Mouse (Mus musculus) erythroblast, embryonic 14.5 days (primary cell): ENCODE measurements around the gene Tk2. TPM values are rescaled to one million over a fixed set of nuclear protein-coding genes. Genes with fewer than 3 reads are reported as not detected.

ENCODE experiments used
- H3K27me3 ChIP-seq: 2 replicates; pipeline ENCODE4 v1.6.1; 2012; ENCODE audit warnings: inconsistent platforms; ENCODE audit not compliant: control insufficient read depth
- H3K36me3 ChIP-seq: 2 replicates; pipeline ENCODE4 v1.6.1; 2012; ENCODE audit warnings: mild to moderate bottlenecking, inconsistent platforms; ENCODE audit not compliant: control insufficient read depth
- H3K4me1 ChIP-seq: 2 replicates; pipeline ENCODE4 v1.6.1; 2012; ENCODE audit warnings: inconsistent platforms; ENCODE audit not compliant: control insufficient read depth
- H3K4me3 ChIP-seq: replicated peaks from 2 replicates; pipeline ENCODE3; 2012; ENCODE audit warnings: moderate library complexity, mild to moderate bottlenecking, inconsistent platforms
- H3K9me3 ChIP-seq: 2 replicates; pipeline ENCODE4 v1.6.1; 2012; ENCODE audit warnings: low read length, inconsistent platforms, mixed read lengths; ENCODE audit not compliant: control insufficient read depth
- GATA1 ChIP-seq: IDR thresholded peaks from 2 replicates; pipeline ENCODE4 v1.6.1; 2012; ENCODE audit warnings: low read length, inconsistent platforms, mixed read lengths
- TAL1 ChIP-seq: IDR thresholded peaks from 3 replicates; pipeline ENCODE4 v1.6.1; 2012; ENCODE audit warnings: low read length, inconsistent platforms, mixed read lengths
- polyA plus RNA-seq: library from polyadenylated mRNA; stranded (reverse); fragments of >175 nt; gene quantifications from 2 replicates; pipeline ENCODE4 v1.2.3, GENCODE M21; 2012

Tk2 gene
- polyA plus RNA-seq, 1 experiment = 0.23 TPM

DNA sequence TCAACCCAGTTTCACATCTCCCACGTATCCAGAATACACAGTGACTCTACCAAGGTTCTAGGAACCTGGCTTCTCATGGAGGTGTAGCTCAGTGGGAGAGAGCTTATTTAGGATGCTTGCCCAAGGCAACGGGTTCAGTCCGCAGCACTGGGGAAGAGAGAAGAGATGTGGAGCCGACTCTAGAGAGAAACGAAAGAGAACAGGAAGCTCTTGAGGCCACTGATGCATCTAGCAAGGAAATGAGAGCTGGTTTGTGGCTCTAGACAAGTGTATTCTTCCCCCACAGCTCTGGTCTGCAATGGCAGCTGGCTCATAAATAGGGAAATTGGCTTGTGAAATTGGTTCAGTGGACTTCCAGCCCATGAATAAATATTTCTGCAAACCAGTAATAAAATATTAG, 48.6 kb downstream of the Tk2 start:
- H3K9me3 ChIP-seq = no peaks in the 10 kb centered on the region
- H3K36me3 ChIP-seq = no peaks in the 10 kb centered on the region
- H3K27me3 ChIP-seq = no peaks in the 10 kb centered on the region
- TF ChIP-seq GATA1 (no peak), TAL1 (no peak)
- H3K4me1 ChIP-seq = no peaks in the 10 kb centered on the region
- no peak overlapping the region for H3K4me3 ChIP-seq

DNA sequence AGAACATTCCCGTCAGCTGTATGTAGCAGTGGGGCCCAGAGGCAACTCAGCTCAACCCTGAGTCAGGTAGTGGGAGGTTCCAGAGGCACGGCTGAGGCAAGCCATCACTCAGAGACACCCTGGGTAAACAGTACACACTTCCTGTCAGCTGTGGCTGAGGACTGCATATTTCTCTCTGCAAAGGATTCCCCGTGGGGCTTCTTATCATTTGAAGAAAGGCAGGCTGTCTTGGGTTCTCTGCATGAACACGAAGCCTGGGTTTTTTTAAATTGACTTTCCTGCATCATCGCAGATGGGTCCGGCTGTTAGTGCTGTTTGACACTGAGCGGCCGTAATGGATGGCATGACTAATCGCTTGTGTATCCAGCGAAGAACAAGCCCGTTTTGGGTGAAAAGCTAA, 56.9 kb downstream of the Tk2 start:
- H3K9me3 ChIP-seq = no peaks in the 10 kb centered on the region
- H3K27me3 ChIP-seq = no peaks in the 10 kb centered on the region; the same call in 1 of the 2 replicates
- no peak for TF ChIP-seq TAL1
- TF ChIP-seq GATA1 = no peak
- no peak overlapping the region for H3K4me3 ChIP-seq
- H3K36me3 ChIP-seq = no peaks in the 10 kb centered on the region
- no peaks in the 10 kb centered on the region for H3K4me1 ChIP-seq

DNA sequence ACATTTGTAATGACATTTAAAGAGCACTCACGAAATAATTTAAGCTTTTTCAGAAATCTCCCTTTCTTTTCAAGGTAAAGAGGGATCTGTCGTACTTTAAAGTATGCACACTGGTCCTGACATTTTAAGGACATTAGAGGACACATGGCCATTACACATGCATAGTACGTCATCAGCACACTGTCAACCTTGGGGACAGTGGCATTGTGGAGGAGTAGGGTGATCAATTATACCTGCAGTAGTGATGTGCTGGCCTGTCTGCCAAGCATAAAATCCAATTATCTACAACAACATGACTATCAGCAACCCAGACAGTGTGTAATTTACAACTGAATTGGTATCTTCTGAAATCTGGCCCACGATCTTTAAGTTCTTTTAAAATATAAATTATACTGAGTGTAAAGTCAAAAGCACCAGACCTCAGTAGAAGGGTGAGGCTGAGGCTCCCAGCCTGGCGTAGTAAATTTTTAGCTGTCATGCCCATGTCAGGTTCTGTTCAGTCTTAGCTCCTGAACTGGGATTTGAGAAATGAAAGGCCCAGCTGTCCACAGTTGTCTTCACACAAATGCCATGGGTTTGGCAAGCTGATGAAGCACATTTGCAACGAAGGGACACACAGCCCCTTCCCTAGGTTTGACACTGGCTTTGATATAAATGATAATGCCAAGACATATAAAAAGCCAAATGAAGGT, 57.4 kb downstream of the Tk2 start:
- H3K4me1 ChIP-seq = no peaks in the 10 kb centered on the region

DNA sequence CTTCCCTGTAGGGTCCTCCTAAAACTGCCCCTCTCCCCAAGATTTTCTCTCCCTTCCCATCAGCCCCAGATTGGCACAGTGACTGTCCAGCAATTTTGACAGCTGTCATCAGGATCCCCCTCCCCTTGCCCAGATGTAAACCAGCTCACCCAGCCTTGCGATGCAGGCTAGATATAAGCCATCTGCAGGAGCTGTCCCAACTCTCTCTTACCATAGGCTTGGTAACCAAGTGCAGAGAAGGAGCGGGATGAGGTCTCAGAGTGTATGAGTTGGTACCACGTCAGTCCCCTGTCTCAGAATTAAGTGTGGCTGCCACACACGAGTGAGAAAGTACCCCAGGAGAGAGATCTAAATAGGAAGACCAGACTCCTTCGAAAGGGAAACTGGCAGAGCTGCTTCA, 59.9 kb downstream of the Tk2 start:
- H3K36me3 ChIP-seq = no peaks in the 10 kb centered on the region
- H3K4me1 ChIP-seq = no peaks in the 10 kb centered on the region
- no peaks in the 10 kb centered on the region for H3K9me3 ChIP-seq
- no peak overlapping the region for H3K4me3 ChIP-seq
- H3K27me3 ChIP-seq = no peaks in the 10 kb centered on the region; the same call in 1 of the 2 replicates
- no peak for TF ChIP-seq TAL1
- TF ChIP-seq GATA1 = no peak

More for the DNA sequence above, 57.4 kb downstream of the Tk2 start:
- no peak overlapping the region for H3K4me3 ChIP-seq
- H3K9me3 ChIP-seq = no peaks in the 10 kb centered on the region
- no peak for TF ChIP-seq TAL1
- TF ChIP-seq GATA1 = no peak
- no peaks in the 10 kb centered on the region for H3K36me3 ChIP-seq
- H3K27me3 ChIP-seq = no peaks in the 10 kb centered on the region; the same call in 1 of the 2 replicates

DNA sequence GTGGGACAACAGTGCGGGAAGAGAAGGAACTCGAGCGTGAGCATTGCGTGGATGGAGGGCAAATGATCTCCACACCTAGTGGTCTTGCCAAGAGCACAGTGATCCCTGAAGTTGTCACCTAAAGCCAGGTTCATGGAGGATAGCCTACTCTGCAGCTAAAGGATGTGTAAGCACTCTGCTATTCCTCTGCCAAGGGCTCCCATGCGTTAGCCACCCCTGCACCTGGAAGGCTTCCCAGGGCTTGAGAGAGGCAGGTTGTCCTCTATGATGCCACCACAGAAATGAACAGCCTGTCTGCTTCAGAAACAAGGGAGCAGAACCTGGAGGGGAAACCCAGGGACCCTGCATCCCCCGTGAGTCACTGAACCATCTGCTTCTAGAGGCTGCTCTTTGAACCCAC, 60.7 kb downstream of the Tk2 start:
- Histone ChIP-seq H3K36me3 (no peaks in the 10 kb centered on the region), H3K4me1 (no peaks in the 10 kb centered on the region)
- TF ChIP-seq GATA1 = no peak
- no peak for TF ChIP-seq TAL1

DNA sequence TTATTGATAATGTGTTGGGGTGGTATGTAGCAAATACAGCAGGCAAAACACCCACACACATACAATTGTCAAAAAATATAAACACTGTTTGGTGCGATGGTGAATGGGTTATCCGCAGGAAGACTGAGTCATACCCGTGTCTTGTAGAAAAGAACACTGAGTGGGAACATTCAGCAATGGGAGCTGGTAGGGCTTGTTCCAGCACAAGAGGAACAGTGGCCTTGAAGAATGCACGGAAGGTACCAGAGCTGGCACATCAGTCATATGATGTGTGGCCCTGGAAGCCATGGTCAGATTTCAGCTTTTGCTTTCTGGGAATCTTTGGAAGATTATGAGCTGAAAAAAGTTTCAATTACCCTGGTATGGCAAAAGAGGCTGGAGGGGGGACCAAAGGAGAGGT, 61.5 kb downstream of the Tk2 start:
- no peak overlapping the region for H3K4me3 ChIP-seq
- H3K9me3 ChIP-seq = no peaks in the 10 kb centered on the region
- no peak for TF ChIP-seq TAL1
- TF ChIP-seq GATA1 = no peak
- no peaks in the 10 kb centered on the region for H3K36me3 ChIP-seq
- H3K27me3 ChIP-seq = no peaks in the 10 kb centered on the region; the same call in 1 of the 2 replicates
- H3K4me1 ChIP-seq = no peaks in the 10 kb centered on the region

More for the DNA sequence above, 60.7 kb downstream of the Tk2 start:
- Histone ChIP-seq H3K4me3 (no peak overlapping the region), H3K27me3 (no peaks in the 10 kb centered on the region; the same call in 1 of the 2 replicates), H3K9me3 (no peaks in the 10 kb centered on the region)

DNA sequence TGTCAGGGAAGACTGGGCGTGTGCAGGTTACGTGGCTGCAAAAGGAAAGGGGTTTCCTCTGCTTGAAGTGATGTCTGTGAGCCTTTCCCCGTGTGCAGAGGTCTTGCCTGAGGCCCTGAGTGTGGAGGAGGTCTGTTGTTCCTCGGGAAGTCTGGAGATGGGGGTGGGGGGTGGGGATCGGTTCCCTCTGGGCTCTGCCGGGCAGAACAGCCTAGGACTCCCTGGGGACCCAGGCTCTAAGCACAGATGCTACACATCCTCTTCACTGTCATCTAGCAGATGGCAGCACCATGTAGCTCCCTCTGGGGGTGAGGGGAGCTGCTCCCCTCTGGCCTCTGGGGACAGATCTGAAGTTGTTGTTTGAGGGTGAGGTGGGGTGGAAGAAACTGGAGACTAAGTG, 63.5 kb downstream of the Tk2 start:
- no peaks in the 10 kb centered on the region for H3K36me3 ChIP-seq
- no peaks in the 10 kb centered on the region for H3K9me3 ChIP-seq
- H3K27me3 ChIP-seq = no peaks in the 10 kb centered on the region
- no peaks in the 10 kb centered on the region for H3K4me1 ChIP-seq
- TF ChIP-seq TAL1 (no peak), GATA1 (no peak)
- no peak overlapping the region for H3K4me3 ChIP-seq

DNA sequence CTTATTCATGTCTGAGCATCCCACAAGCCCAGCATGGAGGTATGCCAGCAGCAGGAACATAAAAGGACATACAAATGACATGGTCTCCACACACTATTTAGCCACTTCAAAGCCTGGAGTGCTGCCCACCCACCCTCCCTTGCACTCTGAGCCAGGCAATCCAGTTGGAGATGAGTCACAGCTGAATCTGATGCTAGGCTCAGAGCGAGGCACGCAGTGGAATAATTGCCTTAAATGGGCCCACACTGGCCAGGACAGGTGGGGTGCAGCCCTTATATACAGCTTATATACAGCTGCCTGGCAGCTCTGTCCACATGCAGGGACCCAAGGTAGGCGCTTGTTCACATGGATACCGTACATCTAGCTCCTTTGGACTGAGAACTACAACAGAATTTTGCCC, 71.3 kb downstream of the Tk2 start:
- peaks cover 14% of the 10 kb centered on the region for H3K27me3 ChIP-seq
- no peak for TF ChIP-seq TAL1
- TF ChIP-seq GATA1 = no peak
- no peaks in the 10 kb centered on the region for H3K36me3 ChIP-seq
- H3K9me3 ChIP-seq = no peaks in the 10 kb centered on the region
- no peak overlapping the region for H3K4me3 ChIP-seq
- no peaks in the 10 kb centered on the region for H3K4me1 ChIP-seq

Other genes starting within 250 kb of the Tk2 start
- gene Cdh5, start 146.9 kb downstream of the Tk2 start, polyA plus RNA-seq = 0.10 and 0.64 TPM in 2 replicates
- gene Bean1, start 78.1 kb downstream of the Tk2 start, polyA plus RNA-seq = not detected in 2 replicates
- gene Cklf, start 2.3 kb upstream of the Tk2 start, polyA plus RNA-seq = 0.07 TPM in 1 of 2 replicates, not detected in the other
- gene Cmtm2a, start 44.6 kb upstream of the Tk2 start, polyA plus RNA-seq = not detected in 2 replicates
- not detected in 2 replicates for gene Gm45711, start 61.5 kb upstream of the Tk2 start, polyA plus RNA-seq
- not detected in 2 replicates for gene Cmtm1, start 61.6 kb upstream of the Tk2 start, polyA plus RNA-seq
- gene Gm11020, start 73.0 kb upstream of the Tk2 start, polyA plus RNA-seq = not detected in 2 replicates
- gene Cmtm2b, start 73.7 kb upstream of the Tk2 start, polyA plus RNA-seq = not detected in 2 replicates
- gene Cmtm3, start 90.9 kb upstream of the Tk2 start, polyA plus RNA-seq = 0.26 and 0.44 TPM in 2 replicates
- 0.01 and 0.02 TPM in 2 replicates for gene Cmtm4, start 147.2 kb upstream of the Tk2 start, polyA plus RNA-seq
- gene Dync1li2, start 194.5 kb upstream of the Tk2 start, polyA plus RNA-seq = 1.1 and 1.4 TPM in 2 replicates